Mouse (Mus musculus) neural tube, embryonic 11.5 days (tissue): ENCODE measurements around the gene Esrrg. TPM values are rescaled to one million over a fixed set of nuclear protein-coding genes. Genes with fewer than 3 reads are reported as not detected.

Experiments
- ATAC-seq: fragments of 200-750 bp; cut with Nextera tagmentation; 2 replicates; pipeline ENCODE4 v1.8.0; 2017; ENCODE audit warnings: moderate number of reproducible peaks, mild to moderate bottlenecking, moderate TSS enrichment, moderate library complexity; ENCODE audit not compliant: insufficient read depth, low FRiP score, low TSS enrichment
- DNase-seq: peaks from one replicate; pipeline ENCODE4 v3.0.0-alpha.2; 2015; ENCODE audit warnings: low spot score
- H3K27ac ChIP-seq: fragments of 300-500 bp; sonication (generic); 2 replicates; pipeline ENCODE4 v1.5.1; 2014; ENCODE audit warnings: low read depth, mild to moderate bottlenecking, low read length
- H3K27me3 ChIP-seq: fragments of 300-500 bp; sonication (generic); 2 replicates; pipeline ENCODE4 v1.6.1; 2014; ENCODE audit warnings: mild to moderate bottlenecking, low read length, mixed read lengths; ENCODE audit not compliant: control insufficient read depth, insufficient read depth
- H3K36me3 ChIP-seq: fragments of 300-500 bp; sonication (generic); 2 replicates; pipeline ENCODE4 v1.6.1; 2014; ENCODE audit warnings: mild to moderate bottlenecking, low read length, moderate library complexity, mixed read lengths; ENCODE audit not compliant: control insufficient read depth, insufficient read depth
- H3K4me1 ChIP-seq: fragments of 300-500 bp; sonication (generic); 2 replicates; pipeline ENCODE4 v1.6.1; 2014; ENCODE audit warnings: low read length, mixed read lengths; ENCODE audit not compliant: control insufficient read depth, insufficient read depth
- H3K4me2 ChIP-seq: fragments of 300-500 bp; sonication (generic); 2 replicates; pipeline ENCODE4 v1.6.1; 2014; ENCODE audit warnings: low read depth, mild to moderate bottlenecking, moderate library complexity
- H3K4me3 ChIP-seq: fragments of 300-500 bp; sonication (generic); 2 replicates; pipeline ENCODE4 v1.5.1; 2014; ENCODE audit warnings: low read depth, low read length
- H3K9ac ChIP-seq: fragments of 300-500 bp; sonication (generic); 2 replicates; pipeline ENCODE4 v1.6.1; 2014; ENCODE audit warnings: mild to moderate bottlenecking, low read length
- H3K9me3 ChIP-seq: fragments of 300-500 bp; sonication (generic); 2 replicates; pipeline ENCODE4 v1.6.1; 2016; ENCODE audit warnings: low read length; ENCODE audit not compliant: control insufficient read depth
- WGBS: fragments of 180-500 bp; shearing (Covaris S2); extraction: QIAGEN DNeasy Blood & Tissue Kit; methylation state at CpG from one replicate; pipeline ENCODE4 v1.1.7; 2014; 5-methylcytosine and 5-hydroxymethylcytosine counted together
- polyA plus RNA-seq: library from polyadenylated mRNA; unstranded; fragments of >200 nt; fragmentation: Nextera tagmentation; extraction: Ambion mirVana; gene quantifications from 2 replicates; pipeline ENCODE4 v1.2.1, GENCODE M21; 2014

The Esrrg gene
- polyA plus RNA-seq, 1 experiment from 2014 or later: 12.7 TPM

DNA sequence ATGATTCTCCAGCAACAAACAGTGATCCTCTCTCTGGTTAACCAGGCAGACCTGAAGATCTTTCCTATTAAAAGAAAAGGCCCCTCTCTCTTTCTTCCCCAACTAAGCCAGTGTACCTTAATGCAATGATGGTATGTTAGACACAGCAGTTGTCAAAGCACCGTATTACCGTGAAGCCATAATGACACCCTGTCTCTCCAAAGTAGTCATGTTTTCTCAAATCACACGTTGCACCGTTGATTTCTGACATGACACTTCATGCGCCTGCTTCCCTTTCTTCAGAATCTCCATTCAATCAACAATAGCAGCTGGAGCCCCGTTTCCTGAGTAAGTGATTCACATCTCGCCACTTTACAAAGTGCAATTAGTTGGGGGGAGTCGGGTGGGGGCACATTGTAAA, 427.4 kb downstream of the Esrrg start:
- Histone ChIP-seq H3K27me3 (no peaks in the 10 kb centered on the region), H3K27ac (no peak overlapping the region), H3K4me2 (no peak overlapping the region), H3K36me3 (no peaks in the 10 kb centered on the region), H3K9ac (no peak overlapping the region), H3K4me3 (no peak overlapping the region), H3K9me3 (no peaks in the 10 kb centered on the region), H3K4me1 (no peaks in the 10 kb centered on the region)
- 27% methylated on average over 8 of the region's 8 CpGs for WGBS
- DNase-seq (no peak), ATAC-seq (no peak)

GRCm38 (mm10) chr1:188046691-188047121, 438.1 kb downstream of the Esrrg start:
- no peaks in the 10 kb centered on the region for H3K4me1 ChIP-seq
- H3K4me2 ChIP-seq: no peak overlapping the region
- DNase-seq (no peak), ATAC-seq (no peak)
- H3K27ac ChIP-seq: no peak overlapping the region
- 86% methylated on average over 6 of the region's 6 CpGs for WGBS
- no peaks in the 10 kb centered on the region for H3K36me3 ChIP-seq
- H3K9me3 ChIP-seq: no peaks in the 10 kb centered on the region
- H3K27me3 ChIP-seq: no peaks in the 10 kb centered on the region
- no peak overlapping the region for H3K4me3 ChIP-seq
- no peak overlapping the region for H3K9ac ChIP-seq

DNA sequence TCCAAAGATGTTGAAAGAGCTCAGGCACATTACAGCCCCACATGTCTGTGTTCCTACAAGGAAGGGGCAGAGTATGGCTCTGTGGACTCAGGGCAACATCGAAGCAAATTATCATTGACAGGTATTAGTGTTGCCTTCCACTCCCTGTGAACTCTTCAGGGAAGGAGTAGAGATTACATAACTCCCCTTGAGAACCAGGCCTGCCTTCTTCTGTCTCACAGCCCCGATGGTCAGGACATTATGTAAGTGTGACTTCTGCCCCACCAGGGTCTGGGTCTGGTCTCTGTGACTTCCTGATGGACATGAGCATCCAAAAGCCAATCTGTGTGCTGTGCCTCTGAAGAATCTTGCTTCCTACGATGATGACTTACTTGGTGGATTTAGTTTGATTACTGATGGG, 438.6 kb downstream of the Esrrg start:
- no peak overlapping the region for H3K9ac ChIP-seq
- H3K4me1 ChIP-seq: no peaks in the 10 kb centered on the region
- H3K36me3 ChIP-seq: no peaks in the 10 kb centered on the region
- 88% methylated on average over 3 of the region's 3 CpGs for WGBS
- no peak overlapping the region for H3K4me2 ChIP-seq
- no peaks in the 10 kb centered on the region for H3K9me3 ChIP-seq
- no peak for DNase-seq
- H3K4me3 ChIP-seq: no peak overlapping the region
- no peak for ATAC-seq
- H3K27ac ChIP-seq: no peak overlapping the region
- no peaks in the 10 kb centered on the region for H3K27me3 ChIP-seq

DNA sequence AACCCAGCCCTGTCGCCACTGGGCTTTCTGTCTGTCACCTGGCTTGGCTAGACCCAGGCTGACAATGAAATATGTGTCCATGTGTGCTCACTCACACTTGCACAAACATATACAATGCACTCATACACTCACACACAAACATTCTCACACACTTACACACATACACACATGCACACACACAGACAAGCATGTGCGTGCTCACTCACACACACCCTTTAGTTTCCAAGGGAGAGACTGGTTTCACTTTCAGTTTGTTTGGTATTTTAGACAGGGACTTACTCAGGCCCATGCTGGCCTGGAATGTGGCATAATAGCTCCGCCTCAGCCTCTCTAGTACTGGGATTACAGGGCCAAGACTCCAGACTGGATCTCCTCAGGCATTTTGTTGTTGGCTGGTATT, 447.3 kb downstream of the Esrrg start:
- Histone ChIP-seq H3K36me3 (no peaks in the 10 kb centered on the region), H3K4me2 (no peak overlapping the region), H3K9me3 (no peaks in the 10 kb centered on the region), H3K4me1 (no peaks in the 10 kb centered on the region; the same call in 1 of the 2 replicates), H3K4me3 (no peak overlapping the region), H3K27me3 (no peaks in the 10 kb centered on the region), H3K9ac (no peak overlapping the region), H3K27ac (no peak overlapping the region)
- ATAC-seq: no peak
- 77% methylated on average over 3 of the region's 3 CpGs for WGBS
- no peak for DNase-seq

DNA sequence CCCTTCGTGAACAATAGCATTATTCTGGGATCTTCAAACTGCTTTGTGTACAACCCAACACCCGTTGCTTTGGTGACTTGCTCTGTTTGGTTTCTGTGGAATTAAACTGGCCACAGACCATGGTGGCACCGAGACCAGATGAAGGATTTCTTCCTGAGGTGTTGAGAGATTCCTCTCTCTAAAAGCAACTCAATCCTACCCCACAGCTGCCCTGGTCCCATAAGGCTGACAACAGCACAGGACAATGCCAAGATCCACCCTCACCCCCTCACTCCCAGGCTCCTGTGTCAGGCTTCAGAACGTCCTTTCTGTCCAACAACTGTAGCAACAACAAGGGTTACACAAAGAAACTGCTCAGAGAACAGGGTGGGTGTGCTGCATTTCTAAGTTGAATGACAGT, 449.3 kb downstream of the Esrrg start:
- H3K4me2 ChIP-seq: no peak overlapping the region
- no peak overlapping the region for H3K4me3 ChIP-seq
- DNase-seq: no peak
- no peaks in the 10 kb centered on the region for H3K36me3 ChIP-seq
- no peak overlapping the region for H3K27ac ChIP-seq
- no peak overlapping the region for H3K9ac ChIP-seq
- no peaks in the 10 kb centered on the region for H3K4me1 ChIP-seq
- ATAC-seq: no peak
- H3K9me3 ChIP-seq: no peaks in the 10 kb centered on the region
- WGBS: 64% methylated on average over 4 of the region's 4 CpGs
- no peaks in the 10 kb centered on the region for H3K27me3 ChIP-seq

GRCm38 (mm10) chr1:188059006-188059405, 450.4 kb downstream of the Esrrg start:
- Histone ChIP-seq H3K27ac (no peak overlapping the region), H3K9ac (no peak overlapping the region), H3K36me3 (no peaks in the 10 kb centered on the region), H3K4me2 (no peak overlapping the region), H3K4me3 (no peak overlapping the region), H3K4me1 (no peaks in the 10 kb centered on the region), H3K9me3 (no peaks in the 10 kb centered on the region), H3K27me3 (no peaks in the 10 kb centered on the region)
- ATAC-seq (no peak), DNase-seq (no peak)
- WGBS: 87% methylated on average over 6 of the region's 6 CpGs

GRCm38 (mm10) chr1:188060493-188060892, 451.9 kb downstream of the Esrrg start:
- H3K27ac ChIP-seq: no peak overlapping the region
- H3K4me2 ChIP-seq: no peak overlapping the region
- no peaks in the 10 kb centered on the region for H3K36me3 ChIP-seq
- H3K4me3 ChIP-seq: no peak overlapping the region
- no peak for DNase-seq
- ATAC-seq: no peak
- no peaks in the 10 kb centered on the region for H3K4me1 ChIP-seq
- no peaks in the 10 kb centered on the region for H3K27me3 ChIP-seq
- H3K9ac ChIP-seq: no peak overlapping the region
- 82% methylated on average over 7 of the region's 7 CpGs for WGBS
- no peaks in the 10 kb centered on the region for H3K9me3 ChIP-seq

DNA sequence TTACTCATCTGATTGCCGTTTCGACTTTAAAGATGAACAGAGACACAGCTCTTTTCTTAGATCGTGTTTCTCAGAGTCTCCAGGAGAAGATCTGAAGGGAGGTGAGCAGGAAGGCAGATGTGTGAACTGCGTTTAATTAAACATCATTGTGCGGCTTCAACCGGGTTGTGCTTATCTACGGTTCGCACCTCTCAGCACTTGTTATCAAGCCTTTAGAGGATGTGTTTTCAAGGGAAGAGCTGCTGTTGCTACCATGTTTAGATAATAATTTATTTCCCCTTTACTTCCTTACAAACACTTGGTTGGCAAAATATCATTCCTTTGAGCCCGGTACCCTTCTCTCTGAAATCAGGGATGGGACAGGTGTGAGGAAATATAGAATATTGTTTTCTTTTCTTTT, 460.2 kb downstream of the Esrrg start:
- WGBS: 83% methylated on average over 9 of the region's 9 CpGs
- H3K27ac ChIP-seq: no peak overlapping the region

GRCm38 (mm10) chr1:188069849-188070248, 461.3 kb downstream of the Esrrg start:
- H3K27me3 ChIP-seq: no peaks in the 10 kb centered on the region
- H3K4me3 ChIP-seq: no peak overlapping the region
- H3K4me1 ChIP-seq: no peaks in the 10 kb centered on the region
- no peaks in the 10 kb centered on the region for H3K9me3 ChIP-seq
- no peak overlapping the region for H3K9ac ChIP-seq
- H3K27ac ChIP-seq: no peak overlapping the region
- DNase-seq (no peak), ATAC-seq (no peak)
- no peaks in the 10 kb centered on the region for H3K36me3 ChIP-seq
- no peak overlapping the region for H3K4me2 ChIP-seq

More for the DNA sequence above, 460.2 kb downstream of the Esrrg start:
- ATAC-seq (no peak), DNase-seq (no peak)
- no peak overlapping the region for H3K9ac ChIP-seq
- H3K9me3 ChIP-seq: no peaks in the 10 kb centered on the region
- no peaks in the 10 kb centered on the region for H3K36me3 ChIP-seq
- no peaks in the 10 kb centered on the region for H3K27me3 ChIP-seq
- no peaks in the 10 kb centered on the region for H3K4me1 ChIP-seq
- H3K4me2 ChIP-seq: no peak overlapping the region
- H3K4me3 ChIP-seq: no peak overlapping the region
